Mouse (Mus musculus) heart, postnatal 25 days (tissue): ENCODE measurements around the gene Rbfox1. TPM values are rescaled to one million over a fixed set of nuclear protein-coding genes. Genes with fewer than 3 reads are reported as not detected.

ENCODE experiments used
- DNase-seq: peaks from one replicate; pipeline ENCODE4 v3.0.0; 2022; ENCODE audit warnings: low spot score
- intact Hi-C: fragments of 180-260 bp; cut with DNase I; formaldehyde crosslinking; loops from one replicate; pipeline ENCODE4 v1.15.1; 2025
- total RNA-seq, 2 experiments: library from RNA; stranded (reverse); gene quantifications; 2 replicates each; pipeline ENCODE4 v1.2.3; 2021

Rbfox1 gene
- total RNA-seq, 2 experiments from 2014 or later: 47.7 to 48.6 TPM

- DNase-seq: no peak
- intact Hi-C loops: no loop called here
These were observed 89.0 kb downstream of the Rbfox1 start for GRCm38 (mm10) chr16:5974172-5974571.

DNA sequence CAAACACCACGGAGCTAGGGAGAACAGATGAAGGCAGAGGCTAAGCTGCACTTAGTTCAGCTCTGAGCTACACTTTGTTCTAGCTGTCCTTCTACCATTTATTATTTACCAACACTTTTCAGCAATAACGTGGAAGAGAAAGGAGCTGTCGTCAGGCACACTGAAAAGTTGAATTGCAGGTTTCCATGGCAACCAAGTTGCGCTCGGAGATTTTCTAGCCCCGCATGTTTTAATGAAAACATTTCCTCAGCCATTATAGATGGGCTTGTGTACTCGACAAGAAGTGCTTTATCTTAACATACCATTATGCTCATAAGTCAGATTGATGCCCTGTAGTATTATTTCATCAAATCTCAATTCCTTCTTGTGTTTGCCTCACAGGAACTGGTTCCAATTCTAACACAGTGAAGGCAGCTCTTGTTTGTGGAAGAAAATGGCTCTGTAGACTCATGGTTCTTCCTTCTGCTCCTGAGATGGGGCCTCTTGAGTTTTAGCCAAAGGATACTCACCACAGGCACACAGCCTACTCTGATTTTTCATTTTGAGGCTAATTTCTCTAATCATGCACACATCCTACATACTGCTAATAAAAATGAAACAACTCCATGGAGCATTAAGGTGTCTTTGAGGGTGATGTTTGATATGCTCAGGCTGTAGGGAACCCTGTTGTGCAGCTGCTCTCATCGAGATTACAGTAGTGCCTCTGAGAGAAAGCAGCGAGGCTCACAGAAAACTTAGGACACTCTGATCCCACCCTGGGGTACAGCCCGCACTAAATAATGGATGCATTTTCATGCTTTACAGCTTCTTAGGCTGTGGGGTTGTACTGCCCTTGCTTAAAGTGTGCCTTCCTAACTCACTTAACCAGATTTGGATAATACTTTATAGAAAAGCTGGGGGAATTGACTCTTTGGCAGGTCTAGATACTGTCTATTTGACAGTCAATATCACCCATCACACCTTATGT lies 107.2 kb downstream of the Rbfox1 start:
- intact Hi-C loops: no loop called here
- DNase-seq: no peak

DNA sequence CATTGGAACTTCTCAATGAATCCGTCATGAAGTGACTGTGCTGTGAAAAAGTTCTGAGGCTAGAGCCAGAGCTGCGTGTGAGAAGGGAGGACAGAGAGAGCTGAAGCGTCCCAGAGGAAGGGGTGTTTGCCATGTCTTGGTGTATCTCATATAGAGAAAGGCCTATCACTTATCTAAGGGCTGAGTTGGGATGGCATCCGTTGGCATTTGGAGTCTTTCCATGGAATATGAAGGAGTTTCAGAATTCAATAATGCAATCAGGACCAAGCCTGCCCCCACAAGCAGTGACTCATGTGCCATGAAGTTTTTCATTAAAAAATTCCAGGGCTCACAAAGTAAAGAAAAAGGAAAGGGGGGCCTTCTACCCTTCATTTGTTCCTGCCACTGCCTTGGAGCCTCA lies 112.0 kb downstream of the Rbfox1 start:
- DNase-seq: no peak

GRCm38 (mm10) chr16:5997651-5998050 lies 112.5 kb downstream of the Rbfox1 start:
- intact Hi-C loops: no loop called here
- no peak for DNase-seq

More for the DNA sequence above, 112.0 kb downstream of the Rbfox1 start:
- intact Hi-C loops: no loop called here

GRCm38 (mm10) chr16:6000016-6000415 lies 114.9 kb downstream of the Rbfox1 start:
- intact Hi-C loops: no loop called here

DNA sequence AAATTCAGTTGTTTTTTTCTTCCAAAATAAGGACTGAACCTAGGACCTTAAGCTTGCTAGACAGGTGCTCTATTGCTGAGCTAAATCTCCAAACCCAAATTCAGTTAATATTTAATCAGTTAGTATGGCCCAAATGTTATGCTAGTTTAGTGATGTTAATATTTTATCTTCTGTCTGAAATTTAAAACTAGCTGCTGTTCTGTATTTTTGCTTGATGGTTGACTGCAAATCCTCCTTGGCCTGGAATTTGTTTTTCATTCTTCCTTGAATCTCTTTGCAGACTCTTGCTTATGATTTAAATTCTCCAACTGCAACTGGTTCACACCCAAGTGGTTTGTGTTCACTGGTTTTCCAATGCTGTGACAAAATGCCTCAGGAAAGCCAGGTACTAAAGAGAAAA lies 121.8 kb downstream of the Rbfox1 start:
- DNase-seq: no peak
- intact Hi-C loops: no loop called here

More at GRCm38 (mm10) chr16:6000016-6000415, 114.9 kb downstream of the Rbfox1 start:
- no peak for DNase-seq

DNA sequence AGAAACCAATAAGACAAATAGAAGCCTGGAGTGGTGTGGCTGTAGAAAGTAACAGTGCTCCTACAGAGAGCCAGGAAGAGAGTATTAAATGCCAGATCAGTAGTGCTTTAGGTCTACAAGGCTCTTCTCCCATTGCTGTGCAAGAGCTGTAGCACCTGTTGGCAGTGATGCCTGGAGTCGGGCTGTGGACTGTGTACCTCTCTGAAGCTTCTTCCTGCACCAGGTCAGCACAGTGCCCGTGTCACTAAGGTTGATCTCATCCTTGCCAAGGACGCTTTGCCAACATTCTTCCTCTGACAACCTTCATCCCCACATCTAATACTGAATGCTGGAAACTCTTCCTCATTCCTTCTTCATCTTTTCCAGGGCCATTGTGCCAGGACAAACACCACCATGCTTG lies 127.7 kb downstream of the Rbfox1 start:
- DNase-seq: no peak
- intact Hi-C loops: no loop called here

DNA sequence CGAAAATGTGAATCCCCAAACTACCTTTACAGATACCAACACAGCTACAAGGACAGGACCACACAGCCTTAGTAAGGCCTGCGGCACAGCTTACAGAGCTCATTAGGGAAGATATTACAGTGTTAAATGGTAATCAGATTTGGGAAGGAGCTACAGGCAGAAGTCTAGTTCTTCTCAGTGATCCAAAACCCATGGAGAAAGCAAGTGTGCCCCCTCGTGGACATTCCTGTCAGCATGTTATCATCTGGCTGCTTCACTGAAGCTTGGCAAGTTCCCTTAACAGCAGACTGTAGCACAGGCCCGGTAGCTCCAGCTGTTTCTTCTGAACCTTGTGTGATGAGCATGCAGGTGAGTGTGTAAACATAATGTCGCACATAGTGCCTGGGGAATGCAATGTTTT lies 133.5 kb downstream of the Rbfox1 start:
- intact Hi-C loops: loop anchor here (5.0 kb wide), 2 partner anchors 121 to 136 kb away; no protein-coding TSS in a partner anchor

GRCm38 (mm10) chr16:6019361-6019760 lies 134.2 kb downstream of the Rbfox1 start:
- intact Hi-C loops: loop anchor here (5.0 kb wide), 2 partner anchors 122 to 137 kb away; no protein-coding TSS in a partner anchor
- DNase-seq: no peak

More for the DNA sequence above, 133.5 kb downstream of the Rbfox1 start:
- DNase-seq: no peak

DNA sequence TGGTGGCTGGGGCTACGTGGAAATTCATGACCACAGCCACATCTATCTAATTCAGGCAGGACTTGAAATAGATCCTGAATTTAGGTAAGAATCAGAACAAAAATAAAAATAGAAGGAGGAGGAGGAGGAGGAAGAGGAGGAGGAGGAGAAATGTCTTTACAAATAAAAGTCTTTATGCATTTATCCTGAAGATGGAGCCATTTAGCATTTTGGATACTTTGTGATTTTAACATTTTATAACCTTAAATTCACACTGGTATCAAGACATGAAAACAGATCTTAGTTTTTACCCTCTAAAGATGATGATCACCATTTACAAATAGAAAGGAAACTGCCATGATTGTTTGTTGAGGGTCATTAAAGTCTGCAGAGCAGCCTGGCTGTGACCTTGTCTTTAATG lies 146.1 kb downstream of the Rbfox1 start:
- intact Hi-C loops: no loop called here

GRCm38 (mm10) chr16:6032563-6032962 lies 147.4 kb downstream of the Rbfox1 start:
- intact Hi-C loops: no loop called here
- no peak for DNase-seq

More for the DNA sequence above, 146.1 kb downstream of the Rbfox1 start:
- no peak for DNase-seq

- DNase-seq: no peak
- intact Hi-C loops: no loop called here
These were observed 149.7 kb downstream of the Rbfox1 start for GRCm38 (mm10) chr16:6034876-6035275.

- DNase-seq: no peak
- intact Hi-C loops: no loop called here
These were observed 151.9 kb downstream of the Rbfox1 start for GRCm38 (mm10) chr16:6037009-6037408.

GRCm38 (mm10) chr16:6042766-6043165 lies 157.6 kb downstream of the Rbfox1 start:
- no peak for DNase-seq
- intact Hi-C loops: no loop called here

DNA sequence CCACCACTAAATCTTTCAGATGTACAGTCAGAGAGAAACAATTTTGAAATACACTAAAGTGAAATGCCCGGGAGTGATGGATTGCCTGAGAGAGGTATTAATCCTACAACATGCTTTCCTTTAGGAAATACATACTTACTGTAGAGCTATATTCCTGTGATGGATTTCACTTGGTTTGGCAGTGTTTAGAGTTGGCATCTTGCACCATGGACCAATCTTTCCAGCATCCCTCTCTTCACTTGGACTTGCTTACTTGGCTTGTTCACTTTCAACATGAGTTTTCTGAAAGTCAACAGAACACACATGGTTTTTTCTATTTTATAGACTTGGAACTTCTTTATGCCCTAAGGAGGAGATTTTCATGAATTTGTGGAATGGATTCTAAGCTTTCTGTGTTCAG lies 163.4 kb downstream of the Rbfox1 start:
- no peak for DNase-seq
- intact Hi-C loops: no loop called here

DNA sequence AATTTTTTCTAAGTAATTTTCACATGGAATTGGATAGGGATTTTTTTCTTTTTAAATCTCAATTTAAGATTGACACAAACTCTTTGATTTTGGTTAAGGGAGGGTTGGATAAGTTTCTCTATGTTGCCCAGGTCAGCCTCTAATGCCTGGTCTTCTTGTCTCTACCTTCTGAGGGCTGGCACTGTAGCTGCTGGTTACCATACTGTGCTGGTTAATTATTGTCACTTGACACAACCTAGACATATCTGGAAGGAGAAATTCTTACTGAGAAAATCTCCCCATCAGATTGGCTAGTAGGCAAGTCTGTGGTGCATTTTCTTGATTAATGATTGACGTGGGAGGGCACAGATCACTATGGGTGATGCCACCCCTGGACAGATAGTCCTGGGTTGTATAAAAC lies 177.3 kb downstream of the Rbfox1 start:
- intact Hi-C loops: no loop called here
- DNase-seq: no peak

DNA sequence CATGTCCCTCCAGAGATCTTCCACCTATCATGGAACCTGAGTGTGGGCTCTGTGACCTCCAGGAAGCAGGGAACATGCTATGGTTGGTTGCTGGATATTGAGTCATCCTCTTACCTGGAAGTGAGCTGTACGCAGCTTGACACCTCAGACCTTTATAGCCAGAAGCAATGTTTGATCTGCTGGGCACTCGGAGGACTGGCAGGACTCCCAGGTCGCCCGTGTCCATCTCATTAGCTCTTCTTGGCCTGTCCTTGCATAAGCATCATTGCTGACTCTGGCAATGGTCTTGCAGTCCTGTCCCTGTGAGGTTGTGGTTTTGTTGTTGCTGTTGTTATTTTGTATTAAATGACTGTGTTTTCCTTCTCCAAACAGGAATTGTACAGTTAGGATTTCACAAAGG lies 180.3 kb downstream of the Rbfox1 start:
- DNase-seq: no peak
- intact Hi-C loops: no loop called here

- no peak for DNase-seq
- intact Hi-C loops: no loop called here
These were observed 190.4 kb downstream of the Rbfox1 start for GRCm38 (mm10) chr16:6075442-6076050.

- no peak for DNase-seq
- intact Hi-C loops: no loop called here
These were observed 193.9 kb downstream of the Rbfox1 start for GRCm38 (mm10) chr16:6079017-6079416.

- DNase-seq: no peak
- intact Hi-C loops: no loop called here
These were observed 199.7 kb downstream of the Rbfox1 start for GRCm38 (mm10) chr16:6084701-6085365.
